Mouse (Mus musculus): ENCODE results near the gene Hoxd12. TPM values are rescaled to one million over a fixed set of nuclear protein-coding genes. Genes with fewer than 3 reads are reported as not detected.

Gene Hoxd12
- total RNA-seq, 2 experiments from 2014 or later: not detected

- H3K4me3 ChIP-seq: no peak overlapping the region
- intact Hi-C loops (cut with DNase I): loop anchor here (5.0 to 10.0 kb wide), 4 partner anchors 56 to 1382 kb away; partner anchors contain the start of genes Gm28230, Hoxd3, Hoxd4 and Sp9
- no peak for TF ChIP-seq CTCF (IDR thresholded peaks at IDR 0.05)
- DNase-seq (ENCODE audit: extremely low spot score in 1 of 2, low spot score in 2 of 2): no peak
- no peak overlapping the region for H3K27ac ChIP-seq
Measured at GRCm38 (mm10) chr2:74656632-74657021, 18.2 kb upstream of the Hoxd12 start.

GRCm38 (mm10) chr2:74657251-74658023 is 17.4 kb upstream of the Hoxd12 start:
- no peak overlapping the region for H3K27ac ChIP-seq
- H3K4me3 ChIP-seq: no peak overlapping the region
- intact Hi-C loops (cut with DNase I): loop anchor here (5.0 to 10.0 kb wide), 4 partner anchors 55 to 1383 kb away; partner anchors contain the start of genes Gm28230, Hoxd3, Hoxd4 and Sp9
- TF ChIP-seq CTCF (IDR thresholded peaks at IDR 0.05): no peak
- DNase-seq (ENCODE audit: extremely low spot score in 1 of 2, low spot score in 2 of 2): peak in 1 of 2 experiments; percentile 22

- TF ChIP-seq CTCF (IDR thresholded peaks at IDR 0.05): no peak
- Histone ChIP-seq H3K27ac (no peak overlapping the region), H3K4me3 (no peak overlapping the region)
- intact Hi-C loops (cut with DNase I): loop anchor here (5.0 to 10.0 kb wide), 4 partner anchors 54 to 1383 kb away; partner anchors contain the start of genes Gm28230, Hoxd3, Hoxd4 and Sp9
- no peak for DNase-seq (ENCODE audit: extremely low spot score in 1 of 2, low spot score in 2 of 2)
Measured at GRCm38 (mm10) chr2:74658024-74658666, 16.7 kb upstream of the Hoxd12 start.

- no peak overlapping the region for H3K4me3 ChIP-seq
- H3K27ac ChIP-seq: no peak overlapping the region
Measured at GRCm38 (mm10) chr2:74658667-74659371, 16.0 kb upstream of the Hoxd12 start.

GRCm38 (mm10) chr2:74659507-74660005 is 15.3 kb upstream of the Hoxd12 start, which contains the start of gene Evx2:
TSS of gene Evx2 (minus strand) at chr2:74659557.
- Histone ChIP-seq H3K27ac (no peak within 1 kb of the TSS), H3K4me3 (no peak within 1 kb of the TSS)
- no peak for TF ChIP-seq CTCF (IDR thresholded peaks at IDR 0.05)
- no peak for DNase-seq (ENCODE audit: extremely low spot score in 1 of 2, low spot score in 2 of 2)
- intact Hi-C loops (cut with DNase I): loop anchor here (5.0 to 10.0 kb wide), 5 partner anchors 53 to 1385 kb away; partner anchors contain the start of genes Gm28230, Hoxd3, Hoxd4 and Sp9

More at GRCm38 (mm10) chr2:74658667-74659371, 16.0 kb upstream of the Hoxd12 start:
- no peak for TF ChIP-seq CTCF (IDR thresholded peaks at IDR 0.05)
- intact Hi-C loops (cut with DNase I): loop anchor here (5.0 to 10.0 kb wide), 4 partner anchors 53 to 1384 kb away; partner anchors contain the start of genes Gm28230, Hoxd3, Hoxd4 and Sp9
- DNase-seq (ENCODE audit: extremely low spot score in 1 of 2, low spot score in 2 of 2): no peak

GRCm38 (mm10) chr2:74660421-74661375 is 14.1 kb upstream of the Hoxd12 start:
- intact Hi-C loops (cut with DNase I): loop anchor here (5.0 kb wide), 1 partner anchor 733 kb away; no protein-coding TSS in a partner anchor
- no peak for TF ChIP-seq CTCF (IDR thresholded peaks at IDR 0.05)
- H3K4me3 ChIP-seq: no peak overlapping the region
- no peak for DNase-seq (ENCODE audit: extremely low spot score in 1 of 2, low spot score in 2 of 2)
- no peak overlapping the region for H3K27ac ChIP-seq

- Histone ChIP-seq H3K27ac (no peak overlapping the region), H3K4me3 (no peak overlapping the region)
- DNase-seq (ENCODE audit: extremely low spot score in 1 of 2, low spot score in 2 of 2): peak in 1 of 2 experiments; percentile 44
- intact Hi-C loops (cut with DNase I): loop anchor here (1.0 to 5.0 kb wide), 5 partner anchors 361 to 734 kb away; no protein-coding TSS in a partner anchor
- TF ChIP-seq CTCF (IDR thresholded peaks at IDR 0.05): peak; percentile 59
Measured at GRCm38 (mm10) chr2:74661685-74662084, 13.1 kb upstream of the Hoxd12 start.

- intact Hi-C loops (cut with DNase I): loop anchor here (2.0 to 5.0 kb wide), 3 partner anchors 363 to 736 kb away; no protein-coding TSS in a partner anchor
- Histone ChIP-seq H3K4me3 (no peak overlapping the region), H3K27ac (no peak overlapping the region)
- peak in 1 of 2 experiments; percentile 63 for DNase-seq (ENCODE audit: extremely low spot score in 1 of 2, low spot score in 2 of 2)
- peak; percentile 78 for TF ChIP-seq CTCF (IDR thresholded peaks at IDR 0.05)
Measured at GRCm38 (mm10) chr2:74663291-74663925, 11.4 kb upstream of the Hoxd12 start.

GRCm38 (mm10) chr2:74666411-74666810 is 8.4 kb upstream of the Hoxd12 start:
- TF ChIP-seq CTCF (IDR thresholded peaks at IDR 0.05): no peak
- Histone ChIP-seq H3K4me3 (no peak overlapping the region), H3K27ac (no peak overlapping the region)
- intact Hi-C loops (cut with DNase I): no loop called here
- DNase-seq (ENCODE audit: extremely low spot score in 1 of 2, low spot score in 2 of 2): no peak

Data from left cerebral cortex, adult 2 months (tissue).